Mouse (Mus musculus) limb, embryonic 10.5 days (tissue): ENCODE measurements around the gene Clip4. TPM values are rescaled to one million over a fixed set of nuclear protein-coding genes. Genes with fewer than 3 reads are reported as not detected.

Source experiments
- polyA plus RNA-seq: library from polyadenylated mRNA; unstranded; fragments of >200 nt; fragmentation: Nextera tagmentation; extraction: Ambion mirVana; gene quantifications from 2 replicates; pipeline ENCODE4 v1.2.1, GENCODE M21; 2016

Clip4 gene
- polyA plus RNA-seq, 1 experiment from 2014 or later: 2.3 TPM

Other genes starting within 250 kb of the Clip4 start
- gene Ndc80, start 241.6 kb upstream of the Clip4 start, polyA plus RNA-seq: 53.4 and 59.9 TPM in 2 replicates
- gene Spdya, start 216.4 kb upstream of the Clip4 start, polyA plus RNA-seq: 0.73 and 0.76 TPM in 2 replicates
- 112 and 116 TPM in 2 replicates for gene Wdr43, start 152.6 kb upstream of the Clip4 start, polyA plus RNA-seq
- gene Togaram2, start 95.2 kb upstream of the Clip4 start, polyA plus RNA-seq: not detected in 2 replicates
- not detected in 2 replicates for gene Pcare, start 15.6 kb upstream of the Clip4 start, polyA plus RNA-seq